Mouse (Mus musculus): Measurements from ENCODE around the gene Synj2bp. TPM values are rescaled to one million over a fixed set of nuclear protein-coding genes. Genes with fewer than 3 reads are reported as not detected.
"Not testable (repeated sequence)": the region's sequence is repeated elsewhere in the genome, so short reads cannot be mapped to it uniquely, and the experiment has no call there.

The Synj2bp gene
- polyA plus RNA-seq, 1 experiment: 0.27 TPM

DNA sequence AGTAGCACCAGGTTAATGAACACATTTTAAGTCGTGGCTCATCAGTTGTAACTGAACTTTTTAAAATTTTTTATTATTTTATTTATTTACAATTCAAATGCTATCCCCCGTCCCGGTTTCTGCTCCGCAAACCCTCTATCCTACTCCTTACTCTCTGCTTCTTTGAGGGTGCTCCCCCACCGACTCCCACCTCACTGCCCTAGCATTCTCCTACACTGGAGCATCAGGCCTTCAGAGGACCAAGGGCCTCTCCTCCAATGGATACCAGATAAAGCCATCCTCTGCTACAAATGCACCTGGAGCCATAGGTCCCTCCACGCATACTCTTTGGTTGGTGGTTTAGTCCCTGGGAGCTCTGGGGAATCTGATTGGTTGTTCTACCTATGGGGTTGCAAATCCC is 47.4 kb downstream of the Synj2bp start:
- no peaks in the 10 kb centered on the region for H3K27me3 ChIP-seq (ENCODE audit: control insufficient read depth)
- peak overlapping the region; percentile 67 for H3K4me3 ChIP-seq (replicated peaks)
- H3K4me1 ChIP-seq (ENCODE audit: control insufficient read depth): peaks cover 13% of the 10 kb centered on the region
- no peaks in the 10 kb centered on the region for H3K9me3 ChIP-seq (ENCODE audit: control insufficient read depth, low read length)
- H3K36me3 ChIP-seq (ENCODE audit: control insufficient read depth): peaks cover 2% of the 10 kb centered on the region; the same call in 1 of the 2 replicates
- no peak for TF ChIP-seq TAL1 (IDR thresholded peaks at IDR 0.05; ENCODE audit: low read length)
- TF ChIP-seq GATA1 (IDR thresholded peaks at IDR 0.05; ENCODE audit: low read length): no peak

DNA sequence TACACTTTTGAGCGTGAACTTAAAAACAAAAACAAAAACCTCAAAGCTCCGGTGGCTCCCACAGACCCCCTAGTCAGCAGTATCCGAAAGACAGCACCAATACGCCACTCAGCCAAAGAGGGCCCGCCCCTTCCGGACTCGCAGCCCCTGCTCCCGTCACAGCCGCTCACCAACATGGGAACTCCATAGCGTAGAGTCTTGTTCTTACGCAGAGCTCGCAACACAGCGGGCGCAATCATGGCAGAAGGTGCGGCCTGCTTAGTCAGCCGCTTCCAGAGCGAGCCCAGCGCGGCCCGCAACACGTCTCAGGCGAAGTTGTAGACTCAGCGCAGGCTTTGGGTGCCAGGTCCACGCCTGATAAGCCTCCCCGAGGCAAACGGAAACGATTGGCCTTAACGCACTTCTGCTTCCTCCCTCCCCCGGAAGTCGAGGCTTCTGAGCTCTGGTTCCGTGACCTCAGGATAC is 48.0 kb downstream of the Synj2bp start, which contains the start of gene Cox16:
Gene Cox16 (minus strand): TSS at position 401 of the 465 bp plus-strand sequence.
- H3K27me3 ChIP-seq (ENCODE audit: control insufficient read depth): no peaks in the 10 kb centered on the region
- no peak for TF ChIP-seq TAL1 (IDR thresholded peaks at IDR 0.05; ENCODE audit: low read length)
- peak; percentile 60; the same call in 1 of the 2 replicates for TF ChIP-seq GATA1 (IDR thresholded peaks at IDR 0.05; ENCODE audit: low read length)
- H3K4me1 ChIP-seq (ENCODE audit: control insufficient read depth): peaks cover 13% of the 10 kb centered on the region

DNA sequence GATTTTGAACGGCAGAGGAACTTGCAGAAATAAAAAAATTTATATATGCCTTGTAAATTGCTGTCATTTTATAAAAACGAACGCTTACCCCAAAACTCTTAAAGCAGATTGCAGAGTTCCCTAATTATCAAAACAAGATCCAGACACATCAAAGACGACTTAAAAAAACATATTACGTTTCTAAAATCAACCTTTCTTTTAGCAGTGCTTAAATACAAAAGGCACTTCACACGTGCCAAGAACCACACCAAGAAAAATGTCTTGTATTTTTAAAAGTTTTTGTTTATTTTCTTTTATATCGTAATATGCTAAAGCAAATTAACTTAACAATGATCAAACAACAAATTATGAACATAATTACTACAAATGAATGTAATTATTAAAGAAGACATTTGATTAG is 48.5 kb downstream of the Synj2bp start:
- TF ChIP-seq TAL1 (IDR thresholded peaks at IDR 0.05; ENCODE audit: low read length): no peak
- TF ChIP-seq GATA1 (IDR thresholded peaks at IDR 0.05; ENCODE audit: low read length): no peak
- peak overlapping the region; percentile 67 for H3K4me3 ChIP-seq (replicated peaks)
- no peaks in the 10 kb centered on the region for H3K27me3 ChIP-seq (ENCODE audit: control insufficient read depth)
- H3K36me3 ChIP-seq (ENCODE audit: control insufficient read depth): peaks cover 6% of the 10 kb centered on the region
- peaks cover 13% of the 10 kb centered on the region for H3K4me1 ChIP-seq (ENCODE audit: control insufficient read depth)
- no peaks in the 10 kb centered on the region for H3K9me3 ChIP-seq (ENCODE audit: control insufficient read depth, low read length)

More for the DNA sequence above, 48.0 kb downstream of the Synj2bp start, which contains the start of gene Cox16:
- Histone ChIP-seq H3K36me3 (ENCODE audit: control insufficient read depth) (peaks cover 4% of the 10 kb centered on the region), H3K9me3 (ENCODE audit: control insufficient read depth, low read length) (no peaks in the 10 kb centered on the region), H3K4me3 (replicated peaks) (peak within 1 kb of the TSS; percentile 67)

- H3K27me3 ChIP-seq (ENCODE audit: control insufficient read depth): no peaks in the 10 kb centered on the region
- H3K4me3 ChIP-seq (replicated peaks): peak overlapping the region; percentile 67
- peaks cover 6% of the 10 kb centered on the region for H3K36me3 ChIP-seq (ENCODE audit: control insufficient read depth)
- H3K4me1 ChIP-seq (ENCODE audit: control insufficient read depth): peaks cover 13% of the 10 kb centered on the region
- H3K9me3 ChIP-seq (ENCODE audit: control insufficient read depth, low read length): no peaks in the 10 kb centered on the region
- TF ChIP-seq TAL1 (IDR thresholded peaks at IDR 0.05; ENCODE audit: low read length) (no peak), GATA1 (IDR thresholded peaks at IDR 0.05; ENCODE audit: low read length) (no peak)
Observed at GRCm38 (mm10) chr12:81483656-81484055, 49.1 kb downstream of the Synj2bp start.

GRCm38 (mm10) chr12:81459051-81459450 is 73.7 kb downstream of the Synj2bp start:
- not testable (repeated sequence) for H3K27me3 ChIP-seq (ENCODE audit: control insufficient read depth); H3K4me3 ChIP-seq (replicated peaks); H3K36me3 ChIP-seq (ENCODE audit: control insufficient read depth); H3K4me1 ChIP-seq (ENCODE audit: control insufficient read depth)
- peaks cover 35% of the 10 kb centered on the region for H3K9me3 ChIP-seq (ENCODE audit: control insufficient read depth, low read length)

Other genes with a start within 250 kb of the Synj2bp start
- gene Slc8a3, start 199.7 kb downstream of the Synj2bp start, polyA plus RNA-seq (2012): 0.01 TPM in 1 of 2 replicates, not detected in the other
- gene Gm4787, start 153.4 kb downstream of the Synj2bp start, polyA plus RNA-seq (2012): not detected in 2 replicates
- gene Adam4, start 111.0 kb downstream of the Synj2bp start, polyA plus RNA-seq (2012): not detected in 2 replicates
- gene Cox16, start 47.8 kb downstream of the Synj2bp start, polyA plus RNA-seq (2012): 0.68 and 2.5 TPM in 2 replicates
- 1.8 and 3.2 TPM in 2 replicates for gene Gm20498, start within 50 bp of the Synj2bp start, polyA plus RNA-seq (2012)
- not detected in 2 replicates for gene Adam21, start 35.6 kb upstream of the Synj2bp start, polyA plus RNA-seq (2012)
- 0.29 and 0.91 TPM in 2 replicates for gene Med6, start 62.1 kb upstream of the Synj2bp start, polyA plus RNA-seq (2012)
- not detected in 2 replicates for gene Ttc9, start 98.3 kb upstream of the Synj2bp start, polyA plus RNA-seq (2012)
- gene Map3k9, start 248.3 kb upstream of the Synj2bp start, polyA plus RNA-seq (2012): not detected in 2 replicates

Measured in erythroblast, embryonic 14.5 days (primary cell).